Mouse (Mus musculus): ENCODE results near the gene Olfr50. TPM values are rescaled to one million over a fixed set of nuclear protein-coding genes. Genes with fewer than 3 reads are reported as not detected.

The Olfr50 gene
- not detected in 2 replicates for polyA plus RNA-seq (2012; rRNA removed)

DNA sequence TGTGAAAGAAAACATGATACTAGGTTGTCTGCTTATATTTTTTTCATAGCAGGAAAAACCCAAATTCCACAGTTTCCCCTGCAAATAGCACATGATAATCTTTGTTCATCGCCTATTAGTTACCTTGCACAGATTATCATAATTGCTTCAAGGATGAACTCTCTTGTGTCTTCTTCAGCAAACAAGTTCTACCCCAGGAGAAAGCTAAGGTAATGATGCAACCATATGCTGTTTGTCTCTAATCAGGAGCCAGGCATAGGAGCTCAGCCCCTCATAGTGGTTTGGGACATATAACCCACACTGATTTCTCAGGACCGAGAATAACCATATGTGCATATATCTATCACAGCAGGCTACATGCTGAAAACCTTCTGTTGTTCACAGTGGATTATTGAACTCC is at the start of gene Olfr50:
Gene Olfr50, plus strand, starts transcription at position 301 of the 400 bp plus-strand sequence.
- H3K4me3 ChIP-seq (ENCODE audit: control insufficient read depth, low read depth, low read length): no peak within 1 kb of the TSS
- H3K36me3 ChIP-seq (ENCODE audit: control insufficient read depth, insufficient read depth, low read length): no peaks in the 10 kb centered on the region
- H3K27me3 ChIP-seq (ENCODE audit: control insufficient read depth, insufficient read depth, low read length): no peaks in the 10 kb centered on the region
- TF ChIP-seq CTCF (IDR thresholded peaks at IDR 0.05; ENCODE audit: control insufficient read depth, insufficient read depth, insufficient replicate concordance, low read depth, low read length) (no peak), POLR2A (IDR thresholded peaks at IDR 0.05; ENCODE audit: control insufficient read depth, low read depth, low read length) (no peak)
- no peaks in the 10 kb centered on the region for H3K4me1 ChIP-seq (ENCODE audit: control insufficient read depth, insufficient read depth, low read length)
- H3K27ac ChIP-seq (ENCODE audit: control insufficient read depth, insufficient read depth, low read depth, low read length): no peak within 1 kb of the TSS

DNA sequence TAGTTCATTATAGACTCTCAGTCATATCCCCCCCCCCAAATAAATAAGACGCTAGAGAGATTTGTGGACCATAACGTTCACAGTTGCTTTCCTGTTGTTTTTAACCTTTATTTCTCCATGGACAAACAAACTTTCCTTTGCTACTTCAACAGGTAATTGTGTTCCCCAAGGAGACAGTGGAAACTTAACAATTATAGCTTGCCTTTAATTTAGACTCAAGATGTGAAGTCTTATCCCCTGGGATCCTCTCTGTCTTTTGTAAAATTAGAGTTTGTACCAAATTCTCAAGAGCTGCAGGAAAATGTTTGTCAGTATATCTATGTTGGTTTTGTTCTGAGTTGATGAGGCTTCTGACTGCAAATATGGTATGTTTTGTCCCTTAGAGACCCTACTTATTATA is 6.4 kb upstream of the Olfr50 start, which contains the start of gene Olfr348:
Gene Olfr348, plus strand, starts transcription at position 301 of the 400 bp plus-strand sequence.
- H3K4me3 ChIP-seq (ENCODE audit: control insufficient read depth, low read depth, low read length): no peak within 1 kb of the TSS
- H3K4me1 ChIP-seq (ENCODE audit: control insufficient read depth, insufficient read depth, low read length): no peaks in the 10 kb centered on the region
- H3K36me3 ChIP-seq (ENCODE audit: control insufficient read depth, insufficient read depth, low read length): no peaks in the 10 kb centered on the region
- TF ChIP-seq CTCF (IDR thresholded peaks at IDR 0.05; ENCODE audit: control insufficient read depth, insufficient read depth, insufficient replicate concordance, low read depth, low read length): no peak
- TF ChIP-seq POLR2A (IDR thresholded peaks at IDR 0.05; ENCODE audit: control insufficient read depth, low read depth, low read length): no peak
- no peaks in the 10 kb centered on the region for H3K27me3 ChIP-seq (ENCODE audit: control insufficient read depth, insufficient read depth, low read length)
- no peak within 1 kb of the TSS for H3K27ac ChIP-seq (ENCODE audit: control insufficient read depth, insufficient read depth, low read depth, low read length)

DNA sequence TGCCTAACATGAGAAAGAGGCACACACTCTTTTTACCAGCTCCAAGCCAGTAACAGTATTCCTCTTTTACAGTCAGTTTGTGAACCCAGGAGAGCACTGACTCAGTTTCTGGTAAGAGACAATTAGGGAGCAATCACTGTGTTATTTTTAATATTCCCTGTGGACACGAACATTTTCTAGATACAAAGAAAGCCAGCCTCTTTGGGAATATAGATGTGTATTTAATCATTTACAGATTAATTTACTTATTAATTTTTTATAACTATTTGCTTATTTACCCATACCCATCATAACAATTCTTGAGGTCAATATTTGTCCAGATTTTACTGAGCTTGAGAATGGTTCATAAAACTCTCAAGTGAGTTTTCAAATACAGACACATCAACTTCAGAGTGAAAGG is 26.6 kb downstream of the Olfr50 start, which contains the start of gene Olfr3:
Gene Olfr3, minus strand, starts transcription at position 101 of the 400 bp plus-strand sequence.
- no peak within 1 kb of the TSS for H3K4me3 ChIP-seq (ENCODE audit: control insufficient read depth, low read depth, low read length)
- H3K27me3 ChIP-seq (ENCODE audit: control insufficient read depth, insufficient read depth, low read length): no peaks in the 10 kb centered on the region
- H3K27ac ChIP-seq (ENCODE audit: control insufficient read depth, insufficient read depth, low read depth, low read length): no peak within 1 kb of the TSS
- H3K36me3 ChIP-seq (ENCODE audit: control insufficient read depth, insufficient read depth, low read length): no peaks in the 10 kb centered on the region
- TF ChIP-seq CTCF (IDR thresholded peaks at IDR 0.05; ENCODE audit: control insufficient read depth, insufficient read depth, insufficient replicate concordance, low read depth, low read length) (no peak), POLR2A (IDR thresholded peaks at IDR 0.05; ENCODE audit: control insufficient read depth, low read depth, low read length) (no peak)
- no peaks in the 10 kb centered on the region for H3K4me1 ChIP-seq (ENCODE audit: control insufficient read depth, insufficient read depth, low read length)

DNA sequence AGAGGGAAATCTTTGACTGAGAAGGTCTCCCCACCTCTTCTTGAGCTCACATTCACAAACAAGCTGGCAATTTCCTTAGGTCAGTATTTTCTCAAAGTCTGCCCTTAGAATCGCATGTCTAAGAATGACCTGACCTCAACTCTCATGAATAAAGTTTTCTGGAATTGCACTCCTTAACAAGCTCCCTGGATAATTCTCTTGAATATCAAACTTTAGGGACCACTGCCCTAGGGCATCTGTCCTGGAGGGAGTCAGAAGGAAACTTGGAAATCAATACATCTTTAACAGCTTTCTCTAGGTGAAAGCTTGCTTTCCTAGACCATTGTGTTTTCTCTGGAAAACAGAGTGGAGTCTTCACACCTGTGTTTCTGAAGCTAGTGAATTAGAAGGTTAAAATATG is 55.7 kb downstream of the Olfr50 start, which contains the start of gene Olfr350:
Gene Olfr350, plus strand, starts transcription at position 301 of the 400 bp plus-strand sequence.
- TF ChIP-seq POLR2A (IDR thresholded peaks at IDR 0.05; ENCODE audit: control insufficient read depth, low read depth, low read length) (no peak), CTCF (IDR thresholded peaks at IDR 0.05; ENCODE audit: control insufficient read depth, insufficient read depth, insufficient replicate concordance, low read depth, low read length) (no peak)
- no peaks in the 10 kb centered on the region for H3K27me3 ChIP-seq (ENCODE audit: control insufficient read depth, insufficient read depth, low read length)
- H3K4me3 ChIP-seq (ENCODE audit: control insufficient read depth, low read depth, low read length): no peak within 1 kb of the TSS
- H3K4me1 ChIP-seq (ENCODE audit: control insufficient read depth, insufficient read depth, low read length): no peaks in the 10 kb centered on the region
- H3K36me3 ChIP-seq (ENCODE audit: control insufficient read depth, insufficient read depth, low read length): no peaks in the 10 kb centered on the region
- no peak within 1 kb of the TSS for H3K27ac ChIP-seq (ENCODE audit: control insufficient read depth, insufficient read depth, low read depth, low read length)

Other genes starting within 250 kb of the Olfr50 start
- gene Olfr344, start 223.9 kb upstream of the Olfr50 start, polyA plus RNA-seq (2012; rRNA removed): not detected in 2 replicates
- not detected in 2 replicates for gene Olfr345, start 150.5 kb upstream of the Olfr50 start, polyA plus RNA-seq (2012; rRNA removed)
- not detected in 2 replicates for gene Olfr346, start 104.8 kb upstream of the Olfr50 start, polyA plus RNA-seq (2012; rRNA removed)
- not detected in 2 replicates for gene Olfr347, start 58.6 kb upstream of the Olfr50 start, polyA plus RNA-seq (2012; rRNA removed)
- gene Olfr348, start 6.3 kb upstream of the Olfr50 start, polyA plus RNA-seq (2012; rRNA removed): not detected in 2 replicates
- not detected in 2 replicates for gene Olfr3, start 26.5 kb downstream of the Olfr50 start, polyA plus RNA-seq (2012; rRNA removed)
- gene Olfr350, start 55.8 kb downstream of the Olfr50 start, polyA plus RNA-seq (2012; rRNA removed): not detected in 2 replicates
- gene Olfr351, start 72.1 kb downstream of the Olfr50 start, polyA plus RNA-seq (2012; rRNA removed): not detected in 2 replicates
- gene Olfr352, start 77.9 kb downstream of the Olfr50 start, polyA plus RNA-seq (2012; rRNA removed): not detected in 2 replicates
- gene Olfr353, start 102.4 kb downstream of the Olfr50 start, polyA plus RNA-seq (2012; rRNA removed): not detected in 2 replicates
- not detected in 2 replicates for gene Olfr354, start 115.1 kb downstream of the Olfr50 start, polyA plus RNA-seq (2012; rRNA removed)
- not detected in 2 replicates for gene Olfr355, start 138.4 kb downstream of the Olfr50 start, polyA plus RNA-seq (2012; rRNA removed)
- not detected in 2 replicates for gene Olfr356, start 146.6 kb downstream of the Olfr50 start, polyA plus RNA-seq (2012; rRNA removed)
- 0.59 and 0.62 TPM in 2 replicates for gene Olfr357, start 203.3 kb downstream of the Olfr50 start, polyA plus RNA-seq (2012; rRNA removed)
- not detected in 2 replicates for gene Olfr358, start 218.8 kb downstream of the Olfr50 start, polyA plus RNA-seq (2012; rRNA removed)

Data from testis, adult 2 months (tissue).